In the genomic region with DNA sequence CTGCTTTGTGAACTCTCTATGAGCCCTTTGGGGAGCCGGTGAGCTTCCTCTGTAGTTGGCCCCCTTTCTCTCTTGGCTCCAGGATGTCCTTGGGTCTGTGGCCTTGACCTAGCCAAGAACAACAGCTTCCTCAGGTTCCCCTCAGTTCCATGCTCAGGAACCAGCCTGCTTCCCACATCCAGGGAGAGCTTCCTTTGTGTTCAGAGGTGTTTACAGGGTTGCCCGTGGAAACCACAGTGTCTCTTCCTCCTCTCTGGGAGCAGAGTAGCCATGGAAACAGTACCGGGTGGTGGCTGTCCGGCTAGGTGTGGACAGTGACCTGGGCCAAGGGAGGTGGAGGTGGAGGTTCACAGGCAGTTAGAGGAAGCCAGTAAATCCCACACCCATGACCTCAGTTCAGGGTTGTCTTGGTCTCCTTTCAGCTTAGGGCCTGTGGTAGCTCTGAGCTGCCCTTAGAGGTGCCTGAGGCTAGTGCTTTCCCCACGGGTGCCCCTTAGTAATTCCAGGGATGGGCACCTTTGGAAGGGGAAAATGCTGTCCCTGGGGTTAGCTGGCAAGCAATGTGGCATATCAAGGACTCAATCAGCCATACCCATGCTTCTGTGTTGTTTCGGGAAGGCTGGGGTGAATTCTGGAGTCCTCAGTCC, we compare ENCODE assay signal across 9 mouse cellular contexts. TPM values are rescaled to one million over a fixed set of nuclear protein-coding genes. Genes with fewer than 3 reads are reported as not detected.
DNase-seq lines count a peak whose midpoint lies in the region.
"Had no signal": no experiment of that assay in that cellular context is flagged by ENCODE, and none has a peak within 500 bp of the region (broad histone marks: within the 10 kb centered on the region; RNA-seq: fewer than 3 reads in every experiment).

No protein-coding gene starts in this region.

- DNase-seq in gastrocnemius, adult 18-20 months (ENCODE audit: low spot score) = peak; percentile 16
- DNase-seq in gastrocnemius, postnatal 10 days = no peak
- peak; percentile 33 to 43 for DNase-seq in right cerebral cortex, postnatal 10 days (ENCODE audit: low spot score in 2 of 2)
- no peak for DNase-seq in right cerebral cortex, postnatal 36 days (ENCODE audit: low spot score in 2 of 2)
- DNase-seq in large intestine, adult 2 months (ENCODE audit: low read depth, low spot score) = peak; percentile 84
- peak; percentile 5 for DNase-seq in yolk sac, embryonic 10.5 days (ENCODE audit: low spot score)
- no peak for DNase-seq in spleen, adult 18-20 months
- no peak for DNase-seq in layer of hippocampus, adult 18-20 months (ENCODE audit: low spot score in 2 of 2)
- DNase-seq: cerebellum, adult 18-20 months had no signal

- 33% methylated on average over 6 of the region's 6 CpGs for WGBS in large intestine, adult 2 months

RNA-seq across cellular contexts. Expression of a gene that starts 40.6 kb away (rescaled TPM):
- 1 to 10 TPM; 7.8 to 9.1 TPM for total RNA-seq in gastrocnemius, adult 18-20 months (2021)
- 10 to 100 TPM; 13.2 to 21.0 TPM for total RNA-seq in gastrocnemius, postnatal 10 days (2021)
- polyA plus RNA-seq in large intestine, adult 2 months (2012; rRNA removed) = 6.8 and 9.1 TPM in 2 replicates
- total RNA-seq in layer of hippocampus, adult 18-20 months (2021) = 1 to 10 TPM; 3.0 to 3.3 TPM

Comparison
In these comparisons a context has a peak if more than half of its experiments do, and no peak if none do; other contexts are left out.
1. DNase-seq: peak in gastrocnemius, adult 18-20 months (single experiment), right cerebral cortex, postnatal 10 days (2 of 2), large intestine, adult 2 months (single experiment) and yolk sac, embryonic 10.5 days (single experiment); none in gastrocnemius, postnatal 10 days (single experiment), right cerebral cortex, postnatal 36 days (0 of 2), spleen, adult 18-20 months (0 of 2) and layer of hippocampus, adult 18-20 months (0 of 2).